Mouse (Mus musculus): ENCODE results near the gene Zfp84. TPM values are rescaled to one million over a fixed set of nuclear protein-coding genes. Genes with fewer than 3 reads are reported as not detected.

Zfp84 gene
- polyA plus RNA-seq, 1 experiment from 2014 or later, result 17.0 TPM

MicroRNAs within 50 kb of the gene (microRNA counts, 519-probe panel; counts per million panel counts)
- 2,318 counts per million, percentile 39 among the panel's probes with 10 or more counts for microRNA mmu-miR-1964

Small RNA genes lying within 50 kb of the gene (microRNA-seq; reads per million reads assigned to microRNA genes)
- 1.8 reads per million, percentile 5 among the genes with 10 or more reads in this experiment for gene Mir1964 (ENCODE audit: borderline number of aligned reads)

Other genes starting within 250 kb of the Zfp84 start
- gene Sipa1l3, start 249.9 kb upstream of the Zfp84 start, polyA plus RNA-seq (2014; fragmentation: Nextera tagmentation; extraction: Ambion mirVana), result 12.5 and 15.6 TPM in 2 replicates
- not detected in 2 replicates for gene Catsperg2, start 41.5 kb upstream of the Zfp84 start, polyA plus RNA-seq (2014; fragmentation: Nextera tagmentation; extraction: Ambion mirVana)
- gene Zfp30, start 15.4 kb downstream of the Zfp84 start, polyA plus RNA-seq (2014; fragmentation: Nextera tagmentation; extraction: Ambion mirVana), result 9.4 and 10.4 TPM in 2 replicates
- 12.8 and 14.5 TPM in 2 replicates for gene Zfp790, start 47.6 kb downstream of the Zfp84 start, polyA plus RNA-seq (2014; fragmentation: Nextera tagmentation; extraction: Ambion mirVana)
- gene Zfp940, start 85.1 kb downstream of the Zfp84 start, polyA plus RNA-seq (2014; fragmentation: Nextera tagmentation; extraction: Ambion mirVana), result 3.6 and 4.4 TPM in 2 replicates
- 6.4 and 7.1 TPM in 2 replicates for gene Zfp420, start 91.4 kb downstream of the Zfp84 start, polyA plus RNA-seq (2014; fragmentation: Nextera tagmentation; extraction: Ambion mirVana)
- gene Zfp27, start 138.0 kb downstream of the Zfp84 start, polyA plus RNA-seq (2014; fragmentation: Nextera tagmentation; extraction: Ambion mirVana), result 12.0 and 13.7 TPM in 2 replicates
- gene Zfp383, start 139.7 kb downstream of the Zfp84 start, polyA plus RNA-seq (2014; fragmentation: Nextera tagmentation; extraction: Ambion mirVana), result 9.9 and 10.1 TPM in 2 replicates
- 8.9 and 10.3 TPM in 2 replicates for gene Zfp74, start 185.5 kb downstream of the Zfp84 start, polyA plus RNA-seq (2014; fragmentation: Nextera tagmentation; extraction: Ambion mirVana)
- gene Zfp568, start 215.4 kb downstream of the Zfp84 start, polyA plus RNA-seq (2014; fragmentation: Nextera tagmentation; extraction: Ambion mirVana), result 29.5 and 29.9 TPM in 2 replicates

All from embryonic facial prominence, embryonic 14.5 days (tissue).